Mouse (Mus musculus) olfactory bulb, adult 2 months (tissue): ENCODE results near the gene Ankrd35. TPM values are rescaled to one million over a fixed set of nuclear protein-coding genes. Genes with fewer than 3 reads are reported as not detected.
A peak's percentile ranks its signal among the peaks of the same experiment; 100 is the strongest.
"Not testable (repeated sequence)": the region's sequence is repeated elsewhere in the genome, so short reads cannot be mapped to it uniquely, and the experiment has no call there.

Experiments used
- H3K27ac ChIP-seq: fragments of 200-500 bp; 2 replicates; pipeline ENCODE4 v1.5.1; 2012; ENCODE audit warnings: low read depth, low read length; ENCODE audit not compliant: insufficient read depth
- H3K4me1 ChIP-seq: fragments of 200-500 bp; 2 replicates; pipeline ENCODE4 v1.6.1; 2012; ENCODE audit warnings: low read length; ENCODE audit not compliant: control insufficient read depth, insufficient read depth
- H3K4me3 ChIP-seq: fragments of 200-500 bp; 2 replicates; pipeline ENCODE4 v1.5.1; 2012; ENCODE audit warnings: mild to moderate bottlenecking, low read depth, low read length, moderate library complexity; ENCODE audit not compliant: insufficient read depth
- CTCF ChIP-seq: fragments of 200-500 bp; IDR thresholded peaks from 2 replicates; pipeline ENCODE4 v1.5.1; 2012; ENCODE audit warnings: low read depth, mild to moderate bottlenecking, low read length, moderate library complexity; ENCODE audit not compliant: insufficient read depth
- POLR2A ChIP-seq: fragments of 200-500 bp; IDR thresholded peaks from 2 replicates; pipeline ENCODE4 v1.6.1; 2012; ENCODE audit warnings: mild to moderate bottlenecking, low read depth, low read length, moderate library complexity; ENCODE audit not compliant: insufficient read depth
- WGBS: fragments of 180-500 bp; shearing (Covaris S2); methylation state at CpG from one replicate; pipeline ENCODE4 v1.1.7; 2018; 5-methylcytosine and 5-hydroxymethylcytosine counted together
- polyA plus RNA-seq: library from polyadenylated mRNA; stranded (reverse); fragments of >200 nt; gene quantifications from 2 replicates; pipeline ENCODE4 v1.2.4, GENCODE M21; 2012; ENCODE audit warnings: low replicate concordance; ENCODE audit not compliant: missing spikeins, insufficient read depth, insufficient read length

Ankrd35 gene
- polyA plus RNA-seq, 1 experiment, result not detected

DNA sequence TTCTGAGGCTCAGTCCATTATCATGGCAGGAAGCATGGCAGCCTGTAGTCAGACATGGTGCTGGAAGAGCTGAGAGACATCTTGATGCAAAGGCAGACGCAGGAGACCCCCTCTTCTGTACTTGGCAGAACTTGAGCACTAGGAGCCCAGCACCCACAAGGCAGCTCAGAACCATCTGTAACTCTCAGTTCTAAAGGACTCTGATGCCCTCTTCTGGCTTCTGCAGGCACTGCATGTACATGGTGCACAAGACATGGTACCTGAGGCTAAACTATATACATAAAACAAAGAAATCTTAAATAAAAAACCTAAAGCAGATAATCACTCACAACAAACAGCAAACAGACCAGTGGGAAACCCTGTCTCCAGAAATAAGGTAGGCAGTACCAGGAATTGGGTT lies 30.7 kb upstream of the Ankrd35 start:
- no peak for TF ChIP-seq POLR2A
- no peak for TF ChIP-seq CTCF
- 77% methylated on average over 1 of the region's 1 CpGs for WGBS
- H3K4me1 ChIP-seq, result peaks cover 8% of the 10 kb centered on the region

DNA sequence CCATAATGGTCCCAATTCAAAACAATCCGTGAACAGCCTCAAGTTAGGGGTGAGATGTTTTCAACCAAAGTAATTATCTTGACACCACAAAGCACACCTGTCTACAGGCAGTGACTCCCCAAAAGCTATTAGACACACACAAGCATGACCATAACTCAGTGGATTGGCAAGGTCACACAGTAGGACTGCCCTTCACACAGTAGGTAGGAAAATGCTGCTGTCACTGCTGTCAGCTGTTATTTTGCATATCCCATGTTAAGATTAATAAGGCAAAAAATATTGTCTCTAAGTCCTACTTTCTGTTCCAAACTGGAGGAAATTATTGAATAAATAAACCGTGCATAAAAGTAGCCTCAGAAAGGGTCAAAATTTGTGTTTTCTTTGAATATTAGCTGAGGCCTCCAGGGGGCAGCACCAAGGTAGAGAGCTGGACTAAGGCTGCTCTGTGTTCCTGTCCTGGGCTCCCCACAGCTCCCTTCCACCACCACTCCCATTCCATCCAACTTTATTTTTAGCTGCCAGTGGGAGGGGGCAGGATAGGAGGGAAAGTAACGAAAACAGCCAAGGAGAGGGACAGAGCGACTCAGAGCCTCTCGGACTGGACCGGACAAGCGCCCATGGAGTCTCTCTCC lies 24.8 kb upstream of the Ankrd35 start, which contains the start of gene Itga10:
TSS of gene Itga10 (plus strand) at position 567 of the 632 bp plus-strand sequence.
- Histone ChIP-seq H3K4me3 (no peak within 1 kb of the TSS), H3K27ac (no peak within 1 kb of the TSS; the same call in 1 of the 2 replicates), H3K4me1 (peaks cover 10% of the 10 kb centered on the region)
- WGBS, result 64% methylated on average over 7 of the region's 7 CpGs
- TF ChIP-seq CTCF (no peak), POLR2A (no peak)

More for the DNA sequence above, 30.7 kb upstream of the Ankrd35 start:
- Histone ChIP-seq H3K27ac (no peak overlapping the region), H3K4me3 (no peak overlapping the region)

DNA sequence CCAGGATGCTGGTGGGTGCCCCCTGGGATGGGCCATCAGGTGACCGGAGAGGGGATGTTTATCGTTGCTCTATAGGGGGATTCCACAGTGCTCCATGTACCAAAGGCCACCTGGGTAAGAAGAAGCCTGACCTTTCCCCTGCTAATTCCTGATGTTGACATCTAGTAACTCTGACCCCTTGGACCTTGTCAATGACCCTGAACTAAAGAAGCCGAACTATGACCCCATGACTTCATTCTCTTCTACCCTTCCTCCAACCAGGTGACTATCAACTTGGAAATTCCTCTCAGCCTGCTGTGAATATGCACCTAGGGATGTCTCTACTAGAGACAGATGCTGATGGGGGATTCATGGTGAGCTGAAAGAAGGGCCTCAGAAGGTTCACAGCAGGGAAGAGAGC lies 22.6 kb upstream of the Ankrd35 start:
- peaks cover 10% of the 10 kb centered on the region for H3K4me1 ChIP-seq
- no peak for TF ChIP-seq CTCF
- TF ChIP-seq POLR2A, result no peak
- no peak overlapping the region for H3K4me3 ChIP-seq
- 87% methylated on average over 3 of the region's 3 CpGs for WGBS
- H3K27ac ChIP-seq, result no peak overlapping the region

DNA sequence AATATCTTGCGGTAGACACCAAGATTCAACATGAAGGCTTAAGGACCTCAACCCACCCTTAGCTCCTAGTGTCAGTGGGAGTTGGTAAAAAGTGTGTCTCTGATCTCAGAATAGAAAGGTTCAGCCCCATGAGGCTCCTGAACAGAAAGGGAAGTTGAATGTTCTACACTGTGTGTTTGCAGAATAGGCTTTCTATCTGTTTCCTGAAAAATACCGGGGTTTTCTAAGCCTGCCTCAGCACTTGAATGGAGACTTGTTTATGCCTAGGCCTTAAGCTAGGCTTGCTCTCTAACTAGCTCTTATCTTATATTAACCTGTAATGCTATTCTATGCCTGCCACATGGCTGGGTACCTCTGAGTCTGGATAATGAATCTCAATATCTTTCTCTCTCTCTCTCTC lies 9.0 kb upstream of the Ankrd35 start:
- WGBS, result 90% methylated on average over 2 of the region's 2 CpGs
- TF ChIP-seq POLR2A (no peak), CTCF (no peak)
- peaks cover 6% of the 10 kb centered on the region for H3K4me1 ChIP-seq
- no peak overlapping the region for H3K27ac ChIP-seq
- no peak overlapping the region for H3K4me3 ChIP-seq

DNA sequence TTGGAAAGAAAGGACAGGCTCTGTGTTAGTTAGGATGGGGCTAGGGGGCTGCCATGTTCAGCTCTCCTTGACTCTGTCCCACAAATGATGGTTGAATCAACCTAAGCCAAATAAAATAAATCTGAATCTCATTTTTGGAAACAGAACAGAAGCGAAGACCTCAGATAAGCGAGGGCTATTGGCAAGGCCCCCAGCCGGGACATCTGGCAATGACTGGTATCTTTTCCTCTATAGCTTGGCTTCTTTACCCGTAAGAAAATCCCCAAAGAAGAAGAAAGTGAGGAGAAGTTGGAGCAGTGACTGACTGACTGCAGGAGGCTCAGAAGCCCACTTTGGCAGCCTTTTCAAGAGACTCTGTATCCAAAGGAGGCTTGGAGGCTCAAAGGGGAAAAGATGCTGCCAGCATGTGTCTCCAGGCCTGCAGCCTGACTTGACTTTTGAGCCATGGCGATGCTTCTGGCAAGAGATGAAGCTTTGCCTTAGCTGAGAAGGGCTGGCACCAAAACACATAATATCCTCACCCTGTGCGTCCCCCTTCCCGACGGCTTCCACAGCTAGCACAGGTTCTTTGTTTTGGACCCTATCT lies 7.1 kb upstream of the Ankrd35 start:
- Histone ChIP-seq H3K4me1 (peaks cover 6% of the 10 kb centered on the region), H3K4me3 (no peak overlapping the region), H3K27ac (peak overlapping the region; percentile 50; the same call in 1 of the 2 replicates)
- no peak for TF ChIP-seq CTCF
- TF ChIP-seq POLR2A, result no peak
- WGBS, result 35% methylated on average over 8 of the region's 8 CpGs

DNA sequence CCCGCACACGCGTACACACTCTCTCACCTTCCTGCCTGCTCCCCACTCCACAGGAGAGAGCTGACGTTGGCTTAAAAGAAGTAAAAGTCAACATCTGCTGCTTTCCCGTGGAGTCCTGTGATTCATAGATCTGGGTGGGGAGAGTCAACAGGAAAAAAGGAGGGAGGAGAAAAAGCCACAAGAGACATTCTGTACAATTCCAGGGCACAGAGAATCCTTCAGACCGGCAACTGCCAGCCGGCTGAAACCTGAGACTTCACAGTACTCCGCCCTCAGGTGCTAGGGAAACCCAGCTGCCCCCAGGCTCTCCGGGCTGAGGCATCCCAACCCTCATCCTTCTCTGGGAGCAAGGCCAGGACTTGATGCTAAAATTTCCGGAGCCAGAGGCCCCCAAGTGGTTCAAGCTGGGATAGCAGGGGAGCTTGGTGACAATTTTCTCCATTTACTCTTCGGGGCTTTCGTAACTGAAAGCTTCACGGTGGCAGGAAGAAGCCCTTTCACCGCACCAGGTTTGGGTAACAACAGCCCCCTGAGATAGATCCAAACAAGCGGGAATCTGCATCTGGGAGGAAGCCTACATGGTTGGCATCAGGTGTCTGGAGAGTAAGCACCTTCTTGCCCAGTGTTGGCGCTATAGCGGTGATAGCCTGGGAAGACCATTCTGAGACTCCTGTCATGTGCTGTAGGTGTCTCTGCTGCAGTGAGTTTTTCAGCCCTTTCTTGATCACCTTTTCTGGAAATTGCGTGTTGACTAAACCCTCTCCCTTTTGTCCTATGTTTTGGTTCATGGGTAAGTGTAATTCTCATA lies 6.3 kb upstream of the Ankrd35 start:
- TF ChIP-seq POLR2A, result no peak
- peak; percentile 75 for TF ChIP-seq CTCF

DNA sequence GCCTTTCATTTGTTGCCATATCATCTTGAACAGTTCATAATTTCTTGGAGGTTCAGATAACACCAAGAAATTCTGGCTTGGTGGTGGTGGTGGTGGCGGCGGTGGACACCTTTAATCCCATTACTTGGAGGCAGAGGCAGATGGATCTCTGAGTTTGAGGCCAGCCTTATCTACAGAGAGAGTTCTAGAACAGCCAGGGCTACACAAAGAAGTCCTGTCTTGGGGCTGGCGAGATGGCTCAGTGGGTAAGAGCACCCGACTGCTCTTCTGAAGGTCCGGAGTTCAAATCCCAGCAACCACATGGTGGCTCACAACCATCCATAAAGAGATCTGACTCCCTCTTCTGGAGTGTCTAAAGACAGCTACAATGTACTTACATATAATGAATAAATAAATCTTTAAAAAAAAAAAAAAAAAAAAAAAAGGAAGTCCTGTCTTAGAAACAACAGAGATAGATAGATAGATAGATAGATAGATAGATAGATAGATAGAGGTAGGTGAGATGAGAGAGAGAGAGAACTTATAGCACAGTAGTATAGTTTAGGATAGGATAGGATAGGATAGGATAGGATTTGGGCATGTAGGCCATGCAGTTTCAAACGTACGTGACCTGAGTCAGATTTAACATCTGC lies 4.1 kb upstream of the Ankrd35 start:
- 91% methylated on average over 7 of the region's 7 CpGs for WGBS
- not testable (repeated sequence) for H3K4me1 ChIP-seq, H3K27ac ChIP-seq, H3K4me3 ChIP-seq

More for the DNA sequence above, 6.3 kb upstream of the Ankrd35 start:
- peak overlapping the region; percentile 78 for H3K27ac ChIP-seq
- 3% methylated on average over 18 of the region's 18 CpGs for WGBS
- peaks cover 6% of the 10 kb centered on the region for H3K4me1 ChIP-seq
- peak overlapping the region; percentile 38 for H3K4me3 ChIP-seq

DNA sequence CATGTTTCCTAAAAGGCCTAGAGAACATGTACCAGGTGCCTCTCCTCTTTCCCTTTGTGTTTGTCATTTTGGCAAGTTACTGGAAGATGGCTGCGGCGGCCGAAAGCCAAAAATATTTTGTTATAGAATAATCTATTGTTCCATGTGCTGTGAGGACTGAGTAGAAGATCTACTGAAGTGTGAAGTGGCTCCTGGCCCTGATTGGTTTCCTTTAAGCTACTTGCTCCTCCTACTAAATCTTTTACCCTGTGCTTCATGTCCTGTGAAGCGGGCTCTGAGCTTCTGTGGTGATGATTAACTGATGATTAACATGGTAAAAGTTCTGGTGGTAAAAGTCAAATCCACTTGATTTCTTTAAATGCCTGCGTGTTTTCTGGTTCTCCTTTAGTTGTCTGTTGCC lies 3.0 kb upstream of the Ankrd35 start:
- no peak for TF ChIP-seq POLR2A
- TF ChIP-seq CTCF, result no peak
- Histone ChIP-seq H3K4me1 (peaks cover 6% of the 10 kb centered on the region), H3K27ac (no peak overlapping the region), H3K4me3 (no peak overlapping the region)
- WGBS, result 94% methylated on average over 5 of the region's 5 CpGs

DNA sequence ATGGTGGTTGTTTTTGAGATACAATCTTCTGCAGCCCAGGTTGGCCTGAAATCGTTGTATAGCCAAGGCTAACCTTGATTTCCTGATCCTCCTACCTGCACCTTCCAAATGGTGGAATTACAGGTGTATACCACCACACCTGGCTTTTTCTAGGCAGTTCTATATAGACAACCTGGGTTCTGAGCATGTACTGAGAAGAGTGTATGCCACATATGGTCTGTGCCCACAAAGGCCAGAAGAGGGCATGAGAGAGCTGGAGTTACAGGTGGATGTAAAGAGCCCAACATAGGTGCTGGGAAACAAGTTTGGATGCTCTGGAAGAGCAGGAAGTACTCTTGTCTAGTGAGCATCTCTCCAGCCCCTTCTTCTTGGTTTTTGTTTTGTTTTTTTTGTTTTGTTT lies 2.6 kb upstream of the Ankrd35 start:
- Histone ChIP-seq H3K4me3 (no peak overlapping the region), H3K27ac (no peak overlapping the region), H3K4me1 (peaks cover 6% of the 10 kb centered on the region)
- TF ChIP-seq CTCF, result no peak
- no peak for TF ChIP-seq POLR2A
- WGBS, result 49% methylated on average over 1 of the region's 1 CpGs
